ENCODE assay signal across 13 mouse cellular contexts in the genomic region with DNA sequence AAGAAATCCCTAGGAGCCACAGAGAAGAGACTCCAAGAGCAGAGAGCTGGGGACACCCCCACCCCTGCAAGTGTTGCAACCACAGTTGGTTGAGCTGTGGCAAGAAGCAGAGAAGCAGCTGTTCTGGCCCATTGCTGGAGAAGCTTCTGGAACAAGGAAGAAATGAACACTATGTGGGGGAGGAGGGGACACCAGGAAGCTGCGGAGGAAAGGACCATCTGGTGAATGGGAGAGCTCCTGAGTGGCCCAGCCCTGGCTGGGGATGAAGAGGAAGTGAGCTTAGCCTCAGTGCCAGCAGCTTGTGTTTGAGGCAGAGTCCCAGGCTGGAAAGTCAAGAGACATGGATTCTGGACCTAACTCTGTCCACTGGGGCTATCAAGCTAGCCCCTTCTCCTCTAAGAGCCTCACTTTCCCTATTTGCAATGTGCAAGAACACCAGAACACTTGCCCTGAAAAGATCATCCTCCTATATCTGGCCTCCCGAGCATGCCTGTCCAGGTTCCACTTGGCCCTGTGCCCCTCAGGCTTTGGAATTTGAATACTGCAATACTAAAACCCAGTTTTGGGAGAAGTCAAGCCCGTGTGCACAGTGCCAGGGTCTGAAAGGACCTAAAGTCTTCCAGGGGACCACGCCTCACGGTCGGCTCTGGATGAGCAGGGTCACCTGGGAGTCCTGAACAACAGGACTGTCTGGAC. TPM values are rescaled to one million over a fixed set of nuclear protein-coding genes. Genes with fewer than 3 reads are reported as not detected.
DNase-seq lines count a peak whose midpoint lies in the region; TF ChIP-seq lines count a peak whose summit lies in the region.
"Had no signal": no experiment of that assay in that cellular context is flagged by ENCODE, and none has a peak within 500 bp of the region (broad histone marks: within the 10 kb centered on the region; RNA-seq: fewer than 3 reads in every experiment).

No protein-coding gene starts in this region.

- TF ChIP-seq POLR2A in bone marrow macrophage, adult 2 months (IDR thresholded peaks at IDR 0.05; ENCODE audit: borderline replicate concordance, low read depth, low read length), result no peak

- peaks cover 34% of the 10 kb centered on the region for H3K4me1 ChIP-seq in bone marrow macrophage, adult 2 months (ENCODE audit: control insufficient read depth, insufficient read depth, low read length)

- DNase-seq in cerebellum, adult 11-12 months, result peak; percentile 18
- DNase-seq in cerebellum, postnatal 4 days (ENCODE audit: low spot score in 2 of 2), result no peak
- peak; percentile 71 for DNase-seq in layer of hippocampus, adult 11-12 months (ENCODE audit: low spot score)
- no peak for DNase-seq in layer of hippocampus, postnatal 25 days (ENCODE audit: extremely low spot score in 1 of 2, low spot score in 1 of 2)
- peak; percentile 47 to 93 for DNase-seq in left cerebral cortex, postnatal 25 days (ENCODE audit: low spot score in 2 of 2)
- no peak for DNase-seq in B cell, adult 2 months
- no peak for DNase-seq in lung, postnatal 25 days (ENCODE audit: low spot score)
- DNase-seq: gastrocnemius, postnatal 25 days; kidney, adult 18-20 months; lung, embryonic 14.5 days had no signal

- intact Hi-C loops in left cerebral cortex, postnatal 25 days (cut with DNase I), result loop anchor here (5.0 kb wide), 1 partner anchor 37 kb away; the partner anchor contains the start of gene Mrpl11

- no peak for TF ChIP-seq CTCF in bone marrow macrophage, adult 2 months (IDR thresholded peaks at IDR 0.05; ENCODE audit: low read depth, low read length)

- peak overlapping the region; percentile 30 for H3K27ac ChIP-seq in bone marrow macrophage, adult 2 months (ENCODE audit: insufficient read depth, low read depth, low read length)
- H3K27ac ChIP-seq: limb, embryonic 10.5 days; neural tube, embryonic 12.5 days had no signal

- H3K4me3 ChIP-seq in bone marrow macrophage, adult 2 months (ENCODE audit: insufficient read depth, low read length), result no peak overlapping the region
- H3K4me3 ChIP-seq: limb, embryonic 10.5 days; neural tube, embryonic 12.5 days had no signal

RNA-seq across cellular contexts. Expression of gene Npas4, which starts 9.5 kb away (rescaled TPM):
- 1 to 10 TPM; 5.7 to 6.6 TPM for total RNA-seq in layer of hippocampus, postnatal 25 days (2021)
- polyA plus RNA-seq in bone marrow macrophage, adult 2 months (2012; ENCODE audit: insufficient read depth, insufficient read length, missing spikeins), result 1.3 and 1.6 TPM in 2 replicates
- 10 to 100 TPM; 12.4 to 24.4 TPM for total RNA-seq in left cerebral cortex, postnatal 25 days (2021)
- total RNA-seq: gastrocnemius, postnatal 25 days had no signal
- polyA plus RNA-seq: limb, embryonic 10.5 days; lung, embryonic 14.5 days had no signal

RNA-seq across cellular contexts. Expression of gene Slc29a2, which starts 24.1 kb away (rescaled TPM):
- 10 to 100 TPM; 14.2 to 17.6 TPM for total RNA-seq in layer of hippocampus, postnatal 25 days (2021)
- 0.91 and 1.2 TPM in 2 replicates for polyA plus RNA-seq in bone marrow macrophage, adult 2 months (2012; ENCODE audit: insufficient read depth, insufficient read length, missing spikeins)
- total RNA-seq in left cerebral cortex, postnatal 25 days (2021), result 10 to 100 TPM; 14.1 to 15.0 TPM

RNA-seq across cellular contexts. Expression of gene Mrpl11, which starts 37.6 kb away (rescaled TPM):
- total RNA-seq in layer of hippocampus, postnatal 25 days (2021), result 10 to 100 TPM; 60.5 to 71.1 TPM
- polyA plus RNA-seq in bone marrow macrophage, adult 2 months (2012; ENCODE audit: insufficient read depth, insufficient read length, missing spikeins), result 45.6 and 53.2 TPM in 2 replicates
- 10 to 100 TPM; 52.6 to 58.0 TPM for total RNA-seq in left cerebral cortex, postnatal 25 days (2021)

RNA-seq across cellular contexts. Expression of gene B4gat1, which starts 39.0 kb away (rescaled TPM):
- 100 to 1,000 TPM; 131 to 132 TPM for total RNA-seq in layer of hippocampus, postnatal 25 days (2021)
- polyA plus RNA-seq in bone marrow macrophage, adult 2 months (2012; ENCODE audit: insufficient read depth, insufficient read length, missing spikeins), result 23.3 and 30.4 TPM in 2 replicates
- total RNA-seq in left cerebral cortex, postnatal 25 days (2021), result 100 to 1,000 TPM; 126 to 132 TPM

RNA-seq across cellular contexts. Expression of gene AC124502.3, which starts 39.1 kb away (rescaled TPM):
- total RNA-seq in layer of hippocampus, postnatal 25 days (2021), result 1 to 10 TPM; 5.0 to 5.3 TPM
- 1.6 and 2.2 TPM in 2 replicates for polyA plus RNA-seq in bone marrow macrophage, adult 2 months (2012; ENCODE audit: insufficient read depth, insufficient read length, missing spikeins)
- total RNA-seq in left cerebral cortex, postnatal 25 days (2021), result 1 to 10 TPM; 3.6 to 5.2 TPM

Comparison
In these comparisons a context has a peak if more than half of its experiments do, and no peak if none do; other contexts are left out.
1. DNase-seq: peak in cerebellum, adult 11-12 months (single experiment), layer of hippocampus, adult 11-12 months (single experiment) and left cerebral cortex, postnatal 25 days (2 of 2); none in cerebellum, postnatal 4 days (0 of 2), layer of hippocampus, postnatal 25 days (0 of 2), B cell, adult 2 months (0 of 2) and lung, postnatal 25 days (single experiment).